Mouse (Mus musculus): ENCODE measurements at regions not wholly inside any gene's neighbourhood (a gene's known extent, or its start where the extent isn't known, plus 50 kb on each side); places are given as distances from the start of the nearest gene placed in this dataset.
A peak's percentile ranks its signal among the peaks of the same experiment; 100 is the strongest.

DNA sequence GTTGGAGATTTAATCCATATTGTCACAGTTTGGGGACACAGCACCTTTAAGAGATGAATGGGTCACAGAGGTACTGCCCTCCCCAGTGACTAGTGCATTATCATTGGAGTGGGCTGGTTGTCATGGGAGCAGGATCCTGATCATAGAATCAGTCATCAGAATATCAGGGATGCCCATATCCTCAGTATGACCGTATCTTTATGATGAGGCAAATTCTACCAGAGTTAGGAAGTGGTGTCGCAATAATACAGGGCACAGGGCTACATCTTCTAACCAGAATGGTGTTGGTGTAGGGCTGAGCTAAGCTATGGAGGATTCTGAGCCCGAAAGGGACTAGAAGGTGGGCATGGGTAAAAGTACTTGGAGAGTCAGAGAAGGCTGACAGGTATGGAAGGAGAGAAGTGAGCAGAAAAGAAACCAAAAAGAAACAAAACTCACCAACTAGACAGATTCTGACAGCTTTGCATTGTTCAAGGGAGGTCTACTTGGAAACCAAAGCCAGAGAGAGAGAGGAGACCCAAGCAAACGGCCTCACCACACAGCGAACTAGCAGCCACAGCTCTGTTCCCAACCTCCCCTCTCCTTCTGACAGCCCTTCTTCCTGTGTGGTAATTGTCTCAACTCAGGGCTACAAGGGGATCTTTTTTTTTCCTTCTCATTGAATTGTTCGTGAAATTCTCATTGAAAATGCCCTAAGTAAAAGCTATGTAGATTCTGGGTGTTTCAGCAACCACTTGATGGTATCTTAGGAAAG is 129.2 kb downstream of the Lrrc30 start:
- no peak for DNase-seq

DNA sequence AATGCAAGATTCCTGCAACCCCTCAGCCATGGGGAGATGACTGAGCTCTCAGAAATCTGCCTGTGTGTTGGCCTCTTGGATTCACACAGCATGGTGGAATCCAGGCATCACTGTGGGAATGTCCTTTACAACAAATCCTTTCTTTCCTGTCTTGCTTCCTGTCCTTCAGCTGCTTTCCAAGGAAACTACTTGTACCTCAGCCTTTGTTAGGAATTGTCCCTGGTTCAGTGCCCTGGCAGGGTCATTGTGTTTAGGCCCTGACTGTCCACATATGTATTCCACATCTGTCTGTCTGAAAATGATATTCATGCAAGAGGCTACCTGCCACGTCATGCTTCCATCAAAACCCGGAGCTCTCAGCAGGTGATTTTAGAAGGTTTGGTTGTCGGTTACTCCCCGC is 129.9 kb downstream of the Lrrc30 start:
- DNase-seq, result no peak

DNA sequence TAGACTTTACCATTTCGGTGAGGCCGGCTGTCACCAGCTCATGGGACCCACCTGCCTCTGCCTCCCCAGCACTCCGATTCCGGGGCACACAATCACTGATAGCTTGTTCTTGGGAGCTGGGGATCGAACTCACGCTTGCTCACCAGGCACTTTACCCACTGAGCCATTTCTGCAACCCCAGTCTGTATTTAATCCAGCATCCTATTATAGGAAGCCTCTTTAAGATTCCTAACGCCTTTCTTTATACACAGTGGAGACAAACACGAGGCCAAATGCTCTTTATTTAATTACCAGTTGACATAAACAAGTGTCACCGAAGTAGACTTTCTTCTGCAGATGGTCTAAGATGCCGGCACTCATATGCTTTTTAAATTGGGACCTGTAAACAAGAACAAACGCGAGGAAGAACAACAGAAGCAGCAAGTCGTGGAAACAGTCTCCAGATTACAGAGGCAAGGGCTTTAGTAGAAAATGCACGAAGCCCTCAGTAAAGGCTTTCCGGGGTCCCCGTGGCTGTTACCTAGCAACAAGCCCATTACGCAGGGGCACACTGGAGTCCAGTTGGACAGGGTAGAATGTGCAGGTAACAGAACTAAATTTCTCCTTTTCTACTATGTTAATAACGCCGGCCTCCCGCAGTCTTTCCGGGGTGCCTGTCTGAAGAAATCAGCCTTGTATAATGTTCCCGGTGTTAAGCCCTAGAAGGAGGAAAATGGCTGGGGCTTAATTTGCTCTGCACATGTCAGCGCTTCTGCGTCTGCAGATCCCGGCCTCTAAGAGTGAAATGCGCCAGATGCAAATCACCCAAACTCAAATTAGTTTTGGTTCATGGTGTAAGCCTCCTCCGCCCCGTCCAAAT is 132.5 kb downstream of the Lrrc30 start:
- no peak for DNase-seq

GRCm38 (mm10) chr17:67497380-67497779 is 135.1 kb downstream of the Lrrc30 start:
- DNase-seq, result no peak

GRCm38 (mm10) chr17:67480463-67480862 is 126.2 kb upstream of the Ptprm start:
- DNase-seq, result no peak

DNA sequence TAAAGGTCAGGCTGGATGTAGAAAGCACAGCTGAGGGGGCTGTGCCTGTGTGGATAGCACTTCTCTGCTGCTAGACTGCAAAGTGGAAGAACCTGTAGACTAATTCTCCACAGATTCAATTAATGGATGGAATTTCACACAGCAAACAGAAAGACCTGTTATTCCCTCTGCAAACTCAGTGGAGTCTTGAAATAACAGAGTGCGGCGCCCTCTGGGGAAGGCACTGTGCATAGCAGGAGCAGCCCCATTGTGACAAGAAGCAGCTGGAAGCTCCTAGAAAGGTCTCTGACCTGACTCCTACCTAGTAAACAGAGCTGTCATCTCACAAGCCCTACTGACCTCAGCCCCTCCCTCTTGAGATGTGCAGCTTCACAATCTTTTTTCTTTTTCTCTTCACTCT is 118.9 kb upstream of the Ptprm start:
- peak; percentile 25 to 73 for DNase-seq

GRCm38 (mm10) chr17:67458851-67459421 is 104.7 kb upstream of the Ptprm start:
- no peak for DNase-seq

DNA sequence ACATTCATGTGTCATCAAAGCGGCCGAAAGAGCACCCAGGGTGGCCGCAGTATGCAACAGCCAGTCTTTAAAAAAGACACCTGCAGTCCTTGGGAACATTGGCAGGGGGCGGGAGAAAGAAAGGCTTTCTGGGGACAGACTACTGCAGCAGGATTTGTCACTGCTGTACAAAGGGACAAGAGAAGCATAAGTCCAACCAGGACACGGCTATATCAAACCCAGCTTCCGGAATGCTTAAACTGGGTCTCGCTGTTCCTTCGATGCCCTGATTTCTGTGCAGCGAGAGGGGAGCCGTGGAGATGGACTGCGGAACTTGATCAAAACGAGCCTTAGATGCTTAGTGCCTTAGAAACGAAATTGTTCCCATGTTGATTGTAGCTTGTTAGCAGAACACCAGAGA is 97.7 kb upstream of the Ptprm start:
- no peak for DNase-seq

GRCm38 (mm10) chr17:67451081-67451480 is 96.8 kb upstream of the Ptprm start:
- no peak for DNase-seq

- peak; percentile 4 to 23 for DNase-seq
Measured at GRCm38 (mm10) chr17:67450021-67450420, 95.8 kb upstream of the Ptprm start.

- DNase-seq, result no peak
Measured at GRCm38 (mm10) chr17:67445986-67446385, 91.7 kb upstream of the Ptprm start.

- DNase-seq, result no peak
Measured at GRCm38 (mm10) chr17:67440961-67441360, 86.7 kb upstream of the Ptprm start.

DNA sequence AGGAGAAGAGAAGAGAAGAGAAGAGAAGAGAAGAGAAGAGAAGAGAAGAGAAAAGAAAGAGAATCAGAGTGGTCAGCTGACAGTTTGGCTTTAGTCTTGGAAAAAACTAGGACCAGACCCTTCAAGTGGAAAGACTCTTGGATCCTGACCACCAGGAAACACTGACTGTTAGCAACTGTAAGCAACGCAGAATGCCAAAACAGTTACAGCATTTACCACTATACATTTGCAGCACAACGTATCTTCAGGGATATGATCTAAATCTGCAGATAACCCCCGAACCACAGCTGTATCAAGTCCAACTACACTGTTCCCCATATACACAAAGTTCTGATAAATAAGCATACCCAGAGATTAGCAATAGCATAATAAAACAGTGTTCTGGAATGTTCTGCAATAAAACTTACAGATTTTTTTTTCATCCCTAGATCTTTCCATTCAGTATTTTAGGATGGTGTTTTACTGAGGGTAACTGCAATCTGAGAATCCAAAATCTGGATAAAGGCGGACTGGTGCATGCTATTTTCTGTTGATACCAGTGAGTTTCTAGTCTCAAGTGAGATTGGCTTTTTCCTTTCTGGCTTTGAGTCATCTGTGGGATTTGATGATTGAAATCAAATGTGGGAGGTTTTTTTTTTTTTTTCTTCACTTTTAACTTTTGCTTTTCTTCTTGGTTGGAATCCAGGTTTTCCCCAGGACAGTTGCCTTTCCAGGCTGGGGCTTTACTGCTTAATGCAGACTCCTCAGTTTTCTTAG is 65.9 kb upstream of the Ptprm start:
- DNase-seq, result no peak

DNA sequence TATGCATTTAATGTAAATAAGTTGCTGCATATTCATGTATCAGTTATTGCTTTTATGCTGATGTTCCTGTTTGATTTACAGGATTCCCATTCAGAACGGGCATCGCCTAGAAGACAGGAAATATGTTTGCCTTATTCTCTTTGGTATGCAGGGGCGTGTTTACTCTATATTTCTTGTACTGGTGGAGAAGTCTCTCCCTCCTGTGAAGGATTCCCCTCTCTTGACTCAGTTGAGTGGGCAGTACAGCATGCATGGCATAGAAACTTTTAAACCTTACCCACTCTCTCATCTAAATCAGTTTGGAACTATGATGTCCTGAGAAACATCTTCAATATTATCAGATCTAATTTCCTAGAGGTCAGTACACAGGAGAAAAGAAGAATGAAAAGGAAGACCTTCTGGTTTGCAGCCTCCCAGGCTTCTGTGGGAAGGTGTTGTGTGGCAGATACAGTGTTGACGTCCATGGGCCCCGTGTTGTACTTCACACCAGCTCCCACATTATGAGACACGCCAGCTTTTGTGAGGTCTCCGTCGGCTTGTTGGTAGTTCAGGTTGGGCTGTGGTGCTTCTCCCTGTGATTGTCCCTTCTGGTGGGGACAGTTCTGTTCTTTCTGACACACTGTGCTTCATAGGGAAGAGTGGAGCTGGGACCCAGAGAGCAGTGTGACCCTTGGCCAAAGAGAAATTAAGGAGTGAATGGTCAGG is 58.4 kb upstream of the Ptprm start:
- DNase-seq, result no peak

DNA sequence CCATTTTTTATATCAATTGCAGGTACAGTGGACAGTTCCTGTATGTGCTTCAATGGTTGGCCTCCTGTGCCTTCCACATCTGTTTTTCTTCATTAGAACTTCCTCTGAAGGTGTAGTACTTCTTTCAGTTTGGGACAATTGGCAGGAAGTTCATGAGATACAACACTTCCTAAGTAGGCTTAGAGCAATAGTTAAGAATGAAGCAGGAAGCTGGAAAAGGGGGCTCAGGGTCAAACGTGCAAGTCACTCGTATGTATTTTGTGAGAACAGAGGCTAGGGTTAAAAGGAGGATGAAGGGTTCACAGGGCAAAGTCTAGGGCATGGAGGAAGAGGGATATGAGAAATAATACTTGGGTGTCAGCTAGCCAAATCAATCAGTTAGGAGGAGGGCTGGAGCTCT is 55.7 kb upstream of the Ptprm start:
- DNase-seq, result no peak

DNA sequence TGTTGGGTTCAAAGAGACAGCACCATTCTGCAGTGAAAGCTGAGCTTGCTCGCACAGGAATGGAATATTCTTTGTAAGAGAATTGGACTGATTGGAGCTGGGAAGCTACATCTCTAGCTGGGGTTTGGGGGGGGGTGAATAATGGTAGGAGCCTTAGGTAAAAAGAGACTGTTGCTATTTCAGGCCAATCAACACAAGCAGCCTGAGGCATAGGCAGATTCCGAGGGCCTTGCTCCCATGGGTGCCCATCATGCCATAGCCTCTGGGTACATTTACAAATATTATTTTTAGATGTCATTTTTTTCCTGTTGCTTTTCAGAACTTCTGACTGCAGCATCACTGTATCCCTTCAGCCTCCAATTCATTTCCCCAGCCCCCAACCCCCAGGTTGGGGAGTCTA is 51.7 kb upstream of the Ptprm start:
- no peak for DNase-seq

Data from kidney, adult 8-10 months (tissue).